Mouse (Mus musculus): ENCODE measurements around the gene Rtp2.

The Rtp2 gene

DNA sequence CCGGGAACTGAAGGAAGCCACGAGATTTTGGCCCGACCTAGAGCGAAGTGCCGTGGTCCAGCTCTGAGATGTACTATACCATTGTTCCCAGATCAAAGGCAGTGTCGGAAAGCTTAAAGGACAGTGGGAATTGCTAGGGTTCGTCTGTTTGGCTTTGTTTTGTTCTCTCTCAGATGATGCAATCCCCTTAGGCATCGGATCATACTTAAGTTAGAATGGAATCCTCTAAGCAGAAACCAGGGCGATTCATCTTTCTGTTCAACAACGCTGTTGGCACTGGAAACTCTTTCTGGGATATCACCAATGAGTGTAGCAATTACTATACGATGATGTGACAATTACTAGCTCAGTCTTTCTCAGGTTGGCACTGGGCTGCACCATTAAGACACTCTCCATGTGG, at the start of gene Rtp2:
TSS of gene Rtp2 (minus strand) at position 101 of the 400 bp plus-strand sequence.
- DNase-seq (ENCODE audit: low read depth): no peak

- no peak for DNase-seq (ENCODE audit: low read depth)
Observed at GRCm38 (mm10) chr16:23980991-23981720, 49.0 kb upstream of the Rtp2 start.

DNA sequence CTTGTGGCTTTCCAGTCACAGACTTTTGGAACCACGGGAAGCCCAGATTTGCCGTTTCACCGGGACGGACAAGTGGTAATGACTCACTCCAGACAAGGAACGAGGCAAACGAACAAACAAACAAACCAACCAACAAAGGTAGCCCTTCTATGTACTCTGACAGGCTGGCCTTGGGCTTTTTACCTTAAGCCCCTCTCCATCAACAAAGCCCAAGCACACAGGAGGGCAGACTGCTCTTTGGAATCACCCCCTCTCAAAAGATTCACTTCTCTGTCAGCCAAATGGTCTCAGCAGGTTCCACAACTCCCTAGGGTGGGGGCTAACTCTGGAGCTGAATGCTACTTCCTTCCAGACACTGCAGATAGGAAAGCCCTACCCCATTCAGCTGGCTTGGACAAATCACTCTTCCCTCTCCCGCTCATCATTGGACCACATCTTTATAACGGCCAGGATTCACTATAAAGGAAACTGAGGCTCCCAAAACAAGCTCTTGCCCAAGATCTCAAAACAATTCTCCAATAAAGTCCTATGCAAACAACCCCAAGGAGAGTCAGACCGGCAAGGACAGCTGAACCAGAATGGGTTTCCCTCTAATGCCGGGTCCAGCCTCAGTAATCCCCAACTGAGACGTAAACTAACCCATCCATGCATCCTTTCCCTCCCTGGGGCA, 48.1 kb upstream of the Rtp2 start:
- DNase-seq (ENCODE audit: low read depth): no peak

- no peak for DNase-seq (ENCODE audit: low read depth)
Observed at GRCm38 (mm10) chr16:23979446-23979845, 47.3 kb upstream of the Rtp2 start.

DNA sequence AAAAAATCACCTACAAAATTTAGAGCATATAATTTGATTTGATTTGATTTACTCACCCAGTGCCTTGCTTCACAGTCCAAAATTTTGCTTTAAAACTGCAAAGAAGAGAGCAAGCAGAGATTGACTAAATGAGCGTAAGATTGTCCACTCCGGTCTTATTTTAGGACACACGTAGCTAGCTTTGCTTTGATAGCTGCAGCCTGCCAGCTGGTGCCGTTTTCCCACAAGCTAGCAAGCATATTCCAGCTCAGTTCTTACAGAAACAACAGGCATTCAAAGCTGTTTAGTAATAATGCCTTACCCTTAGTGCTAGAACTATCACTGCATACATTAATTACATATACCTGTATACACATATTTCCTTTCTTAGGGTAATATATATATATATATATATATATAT, 46.3 kb upstream of the Rtp2 start:
- DNase-seq (ENCODE audit: low read depth): no peak

GRCm38 (mm10) chr16:23977732-23978131, 45.5 kb upstream of the Rtp2 start:
- DNase-seq (ENCODE audit: low read depth): no peak

DNA sequence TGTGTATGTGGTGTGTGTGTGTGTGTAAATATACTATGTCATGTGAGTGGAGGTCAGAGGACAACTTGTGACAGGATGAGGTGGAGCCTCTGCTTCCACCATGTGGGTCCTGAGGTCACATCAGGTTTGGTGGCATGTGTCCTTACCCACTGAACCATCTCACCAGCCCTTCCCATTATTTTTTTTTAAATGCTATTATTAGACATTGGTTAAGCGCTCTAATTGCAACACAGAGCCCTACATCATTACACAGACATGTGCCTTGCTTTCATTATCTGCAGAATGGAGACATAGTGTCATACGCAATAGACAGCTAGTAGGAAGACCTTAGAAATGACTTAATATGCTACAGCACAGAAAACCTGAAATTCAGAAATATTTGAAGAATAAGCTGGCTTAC, 44.0 kb upstream of the Rtp2 start:
- peak; percentile 62 for DNase-seq (ENCODE audit: low read depth)

GRCm38 (mm10) chr16:23973635-23974367, 41.6 kb upstream of the Rtp2 start:
- no peak for DNase-seq (ENCODE audit: low read depth)

DNA sequence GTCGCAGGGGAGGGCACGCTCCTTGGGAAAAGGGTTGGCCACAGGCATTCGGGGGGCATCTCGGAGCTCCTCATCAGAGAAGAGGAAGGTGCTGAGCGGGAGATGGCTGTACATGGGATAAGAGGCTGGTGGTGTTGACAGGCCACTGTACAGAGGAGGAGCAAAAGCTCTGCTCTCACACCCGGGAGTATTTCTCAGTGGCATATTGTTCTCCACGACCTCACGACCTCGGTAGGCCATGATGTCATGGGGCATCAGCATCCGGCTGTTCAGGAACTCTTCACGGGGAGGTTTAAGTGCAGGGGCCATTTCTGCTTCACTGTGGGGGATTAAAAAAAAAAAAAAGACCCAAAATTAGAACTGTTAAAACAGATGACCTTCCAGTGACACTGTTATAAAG, 40.7 kb upstream of the Rtp2 start:
- DNase-seq (ENCODE audit: low read depth): no peak

DNA sequence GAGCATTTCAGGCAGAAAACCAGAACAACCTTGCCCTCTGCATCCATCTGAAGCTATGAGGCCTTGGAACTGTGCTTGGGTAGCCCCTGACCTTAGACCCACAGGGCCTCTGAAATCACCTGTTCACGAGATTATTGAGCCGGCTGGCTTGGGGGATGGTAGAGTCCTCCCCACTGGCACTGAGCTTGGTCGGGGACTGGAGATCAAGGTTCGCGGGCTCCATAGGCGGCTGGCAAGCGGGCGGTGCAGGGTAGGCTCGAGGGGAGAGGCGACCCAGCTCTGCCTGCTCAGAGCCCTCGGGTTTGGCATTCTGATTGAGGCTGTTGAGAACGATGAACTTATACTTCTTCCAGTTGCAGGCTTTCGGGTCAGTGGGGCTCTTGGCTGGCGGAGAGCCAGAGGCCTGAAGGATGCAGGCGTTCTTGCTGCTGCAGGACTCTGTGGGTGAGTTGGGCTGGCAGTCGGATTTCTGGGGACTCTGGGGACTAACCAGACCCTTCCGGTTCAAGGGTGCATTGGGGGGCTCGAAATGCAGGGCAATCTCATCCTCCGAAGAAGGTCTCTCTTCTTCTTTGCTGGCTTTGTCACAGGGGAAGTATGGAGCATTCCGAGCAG, 40.0 kb upstream of the Rtp2 start:
- no peak for DNase-seq (ENCODE audit: low read depth)

DNA sequence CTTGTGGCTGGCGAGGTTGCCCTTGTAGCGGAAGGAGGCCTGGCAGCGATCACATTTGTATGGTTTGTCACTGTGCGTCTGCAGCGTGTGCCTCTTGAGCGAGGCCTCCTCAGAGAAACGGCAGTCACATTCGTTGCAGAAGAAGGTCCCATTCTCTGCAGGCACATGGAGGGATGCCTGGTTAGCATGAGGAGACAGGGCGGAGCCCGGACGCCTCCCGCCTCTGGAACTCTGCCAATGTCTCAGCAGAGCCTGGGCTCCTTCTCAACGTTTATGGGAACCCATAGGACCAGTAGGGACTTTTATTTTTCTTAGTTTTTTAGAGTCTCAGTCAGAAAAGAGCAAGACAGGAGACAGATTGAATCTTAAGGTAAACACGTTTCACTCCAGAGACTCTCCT, 37.7 kb upstream of the Rtp2 start:
- DNase-seq (ENCODE audit: low read depth): no peak

GRCm38 (mm10) chr16:23968888-23969287, 36.7 kb upstream of the Rtp2 start:
- DNase-seq (ENCODE audit: low read depth): peak; percentile 69

- DNase-seq (ENCODE audit: low read depth): peak; percentile 48
Observed at GRCm38 (mm10) chr16:23967301-23967700, 35.1 kb upstream of the Rtp2 start.

DNA sequence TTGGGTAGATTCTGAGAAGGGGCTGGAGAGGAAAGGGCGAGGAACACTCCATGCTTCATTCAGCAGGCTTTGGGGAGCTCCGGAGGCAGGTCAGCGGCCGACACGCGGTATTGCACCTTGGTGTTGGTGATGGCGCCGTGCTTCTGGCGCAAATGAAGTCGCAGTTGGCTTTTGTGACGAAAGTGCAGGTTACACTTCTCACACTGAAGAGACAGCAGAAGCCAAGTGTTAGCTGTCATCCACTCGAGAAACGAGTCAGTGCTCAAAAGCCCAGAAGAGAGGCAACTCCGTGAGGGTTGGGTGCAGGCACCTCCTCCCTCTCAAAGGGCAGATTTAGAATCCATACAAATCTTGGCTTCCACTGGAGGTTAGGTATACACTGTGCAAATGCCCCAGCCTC, 33.9 kb upstream of the Rtp2 start:
- DNase-seq (ENCODE audit: low read depth): no peak

DNA sequence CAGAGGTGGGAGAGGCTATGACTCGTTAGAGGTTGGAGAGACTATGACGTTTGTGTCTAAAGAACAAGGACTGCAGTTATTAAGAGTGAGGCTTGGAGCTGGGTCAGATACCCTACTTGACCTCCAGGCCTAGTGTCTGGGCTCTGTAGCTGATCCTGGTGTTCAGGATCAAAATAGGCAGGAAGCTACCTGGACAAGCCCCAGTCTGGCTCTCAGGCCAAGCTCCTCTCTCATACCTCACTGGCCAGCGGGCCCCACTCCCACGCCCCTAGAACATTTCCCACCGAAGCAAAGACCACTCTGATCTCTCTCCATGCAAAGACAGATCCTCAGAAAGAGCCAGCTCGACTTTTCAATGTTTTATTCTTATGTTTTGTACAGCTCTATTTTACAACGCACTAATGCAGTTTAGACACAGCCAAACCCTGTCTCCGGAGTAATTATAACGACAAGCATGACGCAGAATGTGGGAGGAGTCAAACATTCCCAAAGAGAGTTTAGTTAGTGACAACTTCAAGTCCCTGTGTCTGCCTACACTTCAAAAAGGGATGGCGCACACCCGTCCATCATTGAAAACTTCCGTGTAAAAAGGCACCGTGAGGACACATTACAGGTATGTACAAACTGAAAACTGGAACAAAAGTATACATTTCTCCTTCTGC, 32.6 kb upstream of the Rtp2 start:
- DNase-seq (ENCODE audit: low read depth): no peak

DNA sequence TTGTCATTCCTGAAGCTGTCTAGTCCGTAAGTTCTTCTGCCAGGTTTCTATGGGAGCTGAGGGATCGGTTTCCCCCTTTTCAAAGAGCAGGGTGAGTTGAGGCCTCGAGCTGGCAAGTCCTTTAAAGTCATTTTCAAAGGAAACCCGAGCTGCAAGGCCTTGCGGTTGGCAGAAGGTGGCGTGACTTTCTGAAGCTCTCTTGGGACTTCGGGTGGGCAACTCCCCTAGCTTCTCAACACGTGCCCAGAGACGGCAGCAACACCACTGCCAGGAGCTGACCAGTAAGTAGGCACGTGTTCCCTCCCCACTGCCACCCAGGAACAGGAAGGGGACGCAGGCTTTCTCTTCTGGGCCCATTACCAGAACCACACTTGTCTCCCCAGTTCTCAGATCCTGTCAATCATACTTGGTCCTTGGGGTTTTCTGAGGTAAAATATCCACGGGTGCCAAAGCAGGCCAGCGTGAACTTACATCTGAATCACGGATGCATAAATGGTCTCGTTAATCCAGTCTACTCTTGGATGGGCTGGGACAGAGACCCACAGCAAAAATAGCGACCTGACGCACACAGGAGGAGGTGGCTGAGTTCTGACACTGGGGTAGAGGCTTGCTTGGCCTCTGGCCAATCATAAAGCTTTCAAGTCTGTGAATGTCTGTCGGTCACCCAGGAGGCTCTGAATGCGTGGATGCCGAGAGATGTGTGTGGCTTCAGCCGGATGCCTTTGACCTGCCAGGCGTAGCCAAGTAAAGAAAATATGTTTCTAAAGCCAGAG, 31.9 kb upstream of the Rtp2 start:
- no peak for DNase-seq (ENCODE audit: low read depth)

DNA sequence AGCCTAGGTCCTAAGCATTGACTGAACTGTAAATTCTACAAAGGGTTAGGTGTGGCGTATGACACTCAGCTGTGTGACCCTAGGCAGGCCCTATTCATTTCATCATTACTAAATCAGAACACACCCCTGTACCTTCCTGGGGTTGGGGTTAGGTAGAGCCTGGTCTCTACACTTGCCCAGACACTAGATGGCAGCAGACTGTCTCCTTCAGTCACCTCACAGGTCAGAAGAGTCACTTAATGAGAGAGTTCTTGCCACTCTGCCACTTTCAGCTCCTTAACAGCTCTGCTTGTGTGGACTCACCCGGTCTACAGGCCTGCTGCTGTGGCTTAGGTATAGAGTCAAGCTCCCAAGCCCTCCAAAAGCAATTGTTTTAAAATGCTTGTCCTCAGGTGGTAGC, 30.2 kb upstream of the Rtp2 start:
- peak; percentile 67 for DNase-seq (ENCODE audit: low read depth)

GRCm38 (mm10) chr16:23958938-23959337, 26.7 kb upstream of the Rtp2 start:
- DNase-seq (ENCODE audit: low read depth): no peak

- DNase-seq (ENCODE audit: low read depth): no peak
Observed at GRCm38 (mm10) chr16:23953959-23954260, 21.7 kb upstream of the Rtp2 start.

GRCm38 (mm10) chr16:23953189-23953958, 21.2 kb upstream of the Rtp2 start:
- peak; percentile 54 for DNase-seq (ENCODE audit: low read depth)

Data from 416B (cell line).